Mouse (Mus musculus): ENCODE measurements around the gene Ccl8.

The Ccl8 gene

DNA sequence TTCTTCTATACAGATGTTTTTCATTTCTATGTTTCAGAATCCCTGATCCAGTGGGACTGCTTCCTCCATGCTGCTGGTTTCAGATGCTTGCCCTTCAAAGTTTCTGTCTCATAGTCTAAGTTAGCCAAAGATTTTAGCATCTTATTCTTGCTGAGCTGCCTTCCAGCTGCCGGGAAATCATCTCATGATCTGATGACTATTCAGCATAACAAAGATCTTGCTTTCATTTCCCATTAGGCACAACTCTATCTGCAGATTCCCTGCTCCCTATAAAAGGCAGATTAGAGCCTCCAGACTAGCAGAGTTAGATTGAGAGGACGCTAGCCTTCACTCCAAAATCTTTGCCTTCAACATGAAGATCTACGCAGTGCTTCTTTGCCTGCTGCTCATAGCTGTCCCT is at the start of gene Ccl8:
Gene Ccl8 (plus strand): TSS at position 301 of the 400 bp plus-strand sequence.
- CTCF ChIA-PET = no interaction called here
- POLR2A ChIA-PET = no interaction called here

DNA sequence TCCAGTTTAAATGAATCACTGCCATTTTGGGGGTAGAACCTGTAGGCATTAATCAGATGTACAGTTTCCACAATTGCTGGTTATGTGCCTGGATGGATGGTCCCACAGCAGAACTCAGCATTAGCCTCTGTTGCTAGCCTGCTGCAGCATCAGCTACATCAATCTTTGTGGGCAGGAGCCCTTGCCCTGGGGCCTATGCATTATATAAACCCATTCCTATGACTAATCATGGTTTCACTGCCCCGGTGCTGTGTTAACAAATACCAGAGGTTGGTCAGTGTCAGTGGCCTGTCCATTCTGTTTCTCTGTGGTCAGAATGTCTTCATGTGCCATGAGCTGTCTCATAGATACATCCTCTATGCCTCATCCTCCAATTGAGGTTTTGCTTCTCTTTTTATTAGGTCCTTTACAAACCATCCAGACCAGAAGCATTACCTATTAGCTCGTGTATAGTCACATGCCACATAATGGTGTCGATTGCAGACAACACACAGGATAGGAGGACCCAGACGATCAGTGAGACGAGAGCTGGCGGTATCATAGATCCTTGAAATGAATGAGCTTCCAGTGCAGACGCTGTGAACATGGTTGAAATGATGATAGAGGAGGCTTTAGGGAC is 47.9 kb upstream of the Ccl8 start:
- ChIA-PET CTCF (interaction anchor here in 1 of 4 experiments (0.6 kb wide), 1 partner anchor 206 kb away, joined by 3 read pairs; no protein-coding TSS in a partner anchor), POLR2A (no interaction called here)

DNA sequence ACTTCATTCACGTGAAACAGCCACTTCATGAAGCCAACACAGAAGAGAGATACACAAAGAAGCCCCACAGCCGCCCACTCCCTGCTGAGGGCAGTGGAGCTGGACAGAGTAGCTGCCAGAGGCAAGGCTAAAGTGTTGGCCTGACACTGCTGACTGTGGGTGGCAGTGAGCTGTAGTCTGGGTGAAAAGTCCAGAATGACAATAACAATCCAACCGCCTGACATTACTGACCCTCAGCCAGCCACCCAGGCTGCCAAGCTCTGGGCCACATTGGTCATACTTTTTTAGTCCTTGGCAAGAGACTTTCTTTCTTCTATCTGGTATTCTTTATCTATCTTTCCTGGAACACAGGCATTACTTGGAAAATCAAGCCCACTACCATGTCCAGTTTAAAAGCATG is 43.9 kb upstream of the Ccl8 start:
- CTCF ChIA-PET = no interaction called here

DNA sequence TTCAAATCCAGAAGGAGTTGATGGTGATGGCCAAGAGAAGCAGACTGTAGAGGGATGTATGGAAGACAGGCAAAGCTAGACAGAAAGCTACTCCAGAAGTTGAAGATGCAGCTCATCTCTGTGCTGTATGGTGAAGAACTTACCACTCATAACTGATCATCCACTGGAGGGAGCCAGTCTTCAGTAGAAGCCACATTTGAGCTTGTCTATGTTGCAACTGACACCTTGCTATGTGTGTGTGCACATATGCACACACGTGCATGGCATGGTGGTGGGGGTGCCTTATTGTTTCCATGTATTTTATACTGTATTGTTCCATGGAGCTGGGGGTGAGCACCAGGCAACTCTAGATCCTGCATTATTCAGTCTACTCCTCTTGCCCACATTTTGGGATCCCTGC is 42.6 kb upstream of the Ccl8 start:
- POLR2A ChIA-PET = no interaction called here
- CTCF ChIA-PET = interaction anchor here in 2 of 4 experiments (0.5 to 1.0 kb wide), 3 partner anchors 17 to 194 kb away, joined by 3 read pairs; no protein-coding TSS in a partner anchor

More for the DNA sequence above, 43.9 kb upstream of the Ccl8 start:
- POLR2A ChIA-PET = no interaction called here

DNA sequence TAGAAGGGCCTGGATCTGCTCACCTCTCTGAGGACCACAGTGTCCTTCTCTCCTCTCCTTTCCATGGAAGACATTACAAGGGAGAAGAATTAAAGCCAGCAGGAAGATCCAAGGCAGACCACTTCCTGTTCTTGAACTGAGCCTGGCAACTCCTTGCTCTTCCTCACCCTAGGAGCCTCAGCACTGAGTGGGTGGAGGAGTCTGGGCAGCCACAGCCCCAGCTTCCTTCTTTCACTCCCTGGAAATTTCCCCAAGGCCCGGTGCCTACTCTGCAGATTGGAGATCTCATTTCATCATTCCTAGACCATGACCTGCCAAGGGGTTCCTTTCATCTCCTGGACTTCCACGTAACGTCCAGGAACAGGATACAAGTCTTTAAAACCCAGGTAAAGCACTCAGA is 42.0 kb upstream of the Ccl8 start:
- CTCF ChIA-PET = interaction anchor here in 2 of 4 experiments (0.5 to 1.0 kb wide), 3 partner anchors 17 to 194 kb away, joined by 3 read pairs; no protein-coding TSS in a partner anchor
- POLR2A ChIA-PET = no interaction called here

DNA sequence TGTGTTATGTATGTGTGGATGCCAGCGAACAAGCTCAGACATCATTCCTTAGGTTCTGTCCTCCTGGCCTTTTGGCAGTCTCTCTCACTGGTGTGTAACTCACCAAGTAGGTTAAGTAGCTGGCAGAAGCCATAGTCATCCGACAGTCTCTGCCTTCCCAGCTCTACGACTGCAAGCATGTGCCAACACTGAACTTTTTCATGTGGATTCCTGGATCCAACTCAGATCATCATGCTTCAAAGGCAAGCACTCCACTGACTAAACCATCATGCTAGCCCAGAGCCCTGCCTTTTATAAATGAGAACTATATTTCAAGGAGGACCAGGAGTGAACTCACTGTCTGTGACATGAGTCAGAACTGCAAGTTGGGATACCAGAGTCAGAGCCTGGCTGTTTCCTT is 41.3 kb upstream of the Ccl8 start:
- CTCF ChIA-PET = no interaction called here
- POLR2A ChIA-PET = interaction anchor here in 1 of 4 experiments (0.8 kb wide), 1 partner anchor 1116 kb away, joined by 3 read pairs; no protein-coding TSS in a partner anchor

DNA sequence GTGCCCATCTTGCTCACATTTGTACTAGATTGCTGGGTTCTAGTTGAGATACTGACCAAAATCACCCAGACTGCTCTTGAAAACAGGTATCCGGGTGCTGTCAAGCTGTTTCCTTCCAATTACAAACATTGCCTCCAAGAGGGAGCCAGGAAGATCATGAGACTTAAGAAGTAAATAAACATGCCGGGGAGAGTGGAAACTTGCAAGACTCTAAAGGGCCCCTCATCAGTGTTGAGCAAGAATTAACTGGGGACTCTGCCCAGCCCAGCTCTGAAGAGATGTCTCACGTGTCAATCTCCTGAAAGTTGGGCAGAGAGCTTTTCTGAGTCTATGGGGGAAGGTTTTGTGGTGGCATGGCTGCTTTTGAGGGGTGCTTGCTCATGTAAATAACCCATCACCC is 38.0 kb upstream of the Ccl8 start:
- ChIA-PET CTCF (no interaction called here), POLR2A (no interaction called here)

DNA sequence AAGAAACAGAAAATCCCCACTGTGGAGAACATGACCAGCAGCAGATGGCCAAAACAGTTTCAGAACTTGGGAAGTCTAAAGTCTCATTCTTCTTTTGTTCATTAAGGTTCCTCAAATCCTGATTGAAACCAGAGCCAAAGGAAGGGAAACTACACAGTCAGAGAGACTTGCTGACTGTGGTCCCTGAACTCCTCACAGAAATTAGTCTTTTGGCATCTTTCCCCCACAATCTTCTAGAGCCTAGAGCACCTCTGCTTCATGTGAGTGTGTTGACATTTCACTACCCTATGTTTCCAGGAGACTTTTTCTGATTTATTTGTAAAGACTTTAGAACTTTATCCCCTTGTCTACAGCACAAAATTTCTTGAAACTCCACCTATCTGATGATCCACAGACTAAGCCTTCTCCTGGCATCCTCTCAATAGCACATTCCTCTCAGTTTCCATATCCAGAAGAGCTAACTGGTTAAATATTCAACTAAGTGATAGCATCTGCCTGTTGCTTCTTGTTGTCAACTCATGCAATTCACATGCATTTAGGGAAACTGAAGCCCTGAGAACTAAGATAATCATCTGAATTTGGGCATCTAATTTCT is 36.8 kb upstream of the Ccl8 start:
- POLR2A ChIA-PET = interaction anchor here in 1 of 4 experiments (0.6 kb wide), 1 partner anchor 1664 kb away, joined by 3 read pairs; no protein-coding TSS in a partner anchor
- CTCF ChIA-PET = no interaction called here

DNA sequence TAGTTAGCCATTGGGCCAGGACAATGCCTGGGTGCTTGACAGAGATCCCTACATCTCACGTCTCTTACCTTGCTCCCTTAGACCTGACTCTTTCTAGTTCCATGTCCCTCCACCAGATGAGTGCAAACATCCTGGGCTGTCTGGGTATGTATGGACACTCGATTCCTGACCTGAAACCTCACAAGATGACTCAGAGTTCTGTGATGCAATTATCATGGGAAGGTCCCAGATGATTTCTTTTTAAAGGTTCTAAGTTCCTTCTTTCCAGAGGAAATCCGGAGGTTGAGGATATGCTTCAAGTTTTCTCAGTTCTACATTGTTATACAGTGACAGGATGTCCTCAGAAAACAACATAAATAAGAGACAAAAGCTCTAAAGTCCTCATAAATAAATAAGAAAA is 34.1 kb upstream of the Ccl8 start:
- ChIA-PET POLR2A (no interaction called here), CTCF (no interaction called here)

DNA sequence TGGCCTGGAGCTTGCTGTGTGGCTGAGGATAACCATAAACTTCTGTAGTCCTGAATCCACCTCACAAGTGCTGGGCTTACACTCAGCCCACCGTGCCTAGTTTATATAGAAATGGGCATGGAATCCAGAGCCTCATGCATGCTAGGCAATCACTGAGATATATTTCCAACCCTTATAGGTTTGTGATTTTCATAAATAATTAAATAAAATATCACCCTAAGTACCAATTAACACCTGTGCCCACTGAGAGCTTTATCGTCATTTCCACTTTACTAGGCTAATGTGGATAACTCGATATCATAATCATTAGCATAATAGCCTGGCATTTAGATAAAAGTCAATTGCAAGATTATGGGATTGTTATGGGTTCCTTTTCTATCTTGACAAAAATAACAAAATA is 30.6 kb upstream of the Ccl8 start:
- POLR2A ChIA-PET = no interaction called here
- CTCF ChIA-PET = interaction anchor here in 1 of 4 experiments (0.5 to 0.7 kb wide), 2 partner anchors 94 to 303 kb away, joined by 4 to 7 read pairs; no protein-coding TSS in a partner anchor

DNA sequence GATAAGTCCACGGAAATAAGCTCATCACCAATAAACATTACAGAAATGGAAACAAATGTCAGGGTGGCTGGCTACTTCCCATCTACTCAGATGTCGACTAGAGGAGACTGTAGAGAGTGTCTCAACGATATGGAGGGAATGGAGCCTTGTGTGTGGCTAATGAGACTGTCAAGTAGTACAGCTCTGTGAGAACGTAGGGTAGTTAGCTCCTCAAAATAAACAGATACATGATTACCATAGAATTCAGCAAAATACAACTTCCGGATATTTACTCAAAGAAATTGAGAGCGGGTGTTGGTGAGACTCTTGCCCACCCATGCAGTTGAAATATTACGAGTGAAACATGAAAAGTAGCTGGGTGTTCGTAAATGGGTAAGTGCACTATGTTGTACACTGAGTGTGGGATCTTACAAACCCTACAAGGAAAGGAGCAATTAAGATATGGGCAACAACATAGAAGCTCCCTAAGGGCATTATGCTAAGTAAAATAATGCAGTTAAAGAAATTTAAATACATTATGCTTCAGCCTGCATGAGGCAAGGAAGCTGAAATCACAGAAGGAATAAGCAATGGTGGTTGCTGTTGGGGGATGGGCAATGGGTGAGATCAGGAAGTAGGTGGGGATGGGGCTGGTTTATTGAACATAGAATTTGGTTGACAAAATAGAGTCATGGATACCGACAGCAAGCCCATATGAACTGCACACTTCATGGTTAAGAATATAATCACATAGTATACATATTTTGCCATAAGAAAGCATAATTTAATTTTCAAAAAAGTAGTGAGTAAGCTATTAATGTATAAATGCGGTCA is 15.3 kb upstream of the Ccl8 start:
- CTCF ChIA-PET = no interaction called here
- POLR2A ChIA-PET = interaction anchor here in 1 of 4 experiments (0.6 kb wide), 1 partner anchor 852 kb away, joined by 3 read pairs; no protein-coding TSS in a partner anchor

DNA sequence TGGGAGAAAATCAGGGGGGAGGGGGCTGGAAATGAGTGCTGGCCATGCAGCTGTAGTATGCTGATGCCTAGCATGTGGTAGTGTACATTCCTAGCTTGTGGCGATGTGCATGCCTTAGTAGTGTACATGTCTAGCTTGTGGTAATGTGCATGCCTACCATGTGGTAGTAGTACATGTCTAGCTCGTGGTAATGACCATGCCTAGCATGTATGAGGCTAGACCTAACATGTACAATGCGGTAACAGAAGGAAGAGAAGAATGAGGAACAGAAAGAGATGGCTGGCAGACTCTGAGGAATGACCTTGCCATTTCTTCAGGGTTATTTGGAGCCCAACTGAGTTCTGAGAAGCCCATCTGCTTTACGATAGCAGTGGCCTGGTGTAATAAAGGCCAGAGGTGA is 13.9 kb upstream of the Ccl8 start:
- ChIA-PET CTCF (no interaction called here), POLR2A (interaction anchor here in 1 of 4 experiments (0.7 kb wide), 1 partner anchor 11 kb away, joined by 7 read pairs; no protein-coding TSS in a partner anchor)

DNA sequence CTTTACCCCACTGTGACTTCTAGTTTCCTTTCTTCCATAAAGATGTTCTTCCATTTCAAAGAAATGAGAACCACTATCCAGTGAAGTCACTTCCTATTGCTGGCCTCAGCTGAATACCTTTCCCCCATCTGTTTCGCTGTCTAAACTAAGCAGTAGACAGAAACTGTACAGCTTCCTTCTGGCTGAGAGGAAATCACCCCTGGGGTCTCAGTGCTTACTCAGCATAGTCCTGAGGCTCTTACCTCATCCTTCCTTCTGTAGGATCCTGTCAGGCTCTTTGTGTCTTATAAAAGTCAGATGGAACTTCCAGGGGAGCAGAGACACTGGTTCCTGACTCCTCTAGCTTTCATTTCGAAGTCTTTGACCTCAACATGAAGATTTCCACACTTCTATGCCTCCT is 13.5 kb upstream of the Ccl8 start, which contains the start of gene Ccl12:
Gene Ccl12 (plus strand): TSS at position 317 of the 400 bp plus-strand sequence.
- ChIA-PET POLR2A (no interaction called here), CTCF (no interaction called here)

DNA sequence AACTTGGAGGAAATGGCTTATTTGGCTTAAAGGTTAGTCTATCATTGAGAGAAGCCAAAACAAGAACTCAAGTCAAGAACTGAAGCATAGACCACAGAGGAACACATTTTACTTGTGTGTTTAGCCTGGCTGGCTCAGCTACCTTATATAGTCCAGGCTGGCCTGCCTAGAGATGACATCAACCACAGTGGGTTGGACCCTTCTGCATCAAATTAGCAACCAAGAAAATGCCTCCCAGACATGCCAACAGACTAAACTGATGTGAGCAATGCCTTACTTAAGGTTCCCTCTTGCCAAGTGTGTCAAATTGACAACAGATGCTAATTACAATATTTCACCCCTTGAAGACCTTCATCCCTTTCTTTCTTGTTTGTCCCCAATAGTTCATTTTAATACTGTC is 5.4 kb upstream of the Ccl8 start:
- POLR2A ChIA-PET = no interaction called here
- CTCF ChIA-PET = no interaction called here

DNA sequence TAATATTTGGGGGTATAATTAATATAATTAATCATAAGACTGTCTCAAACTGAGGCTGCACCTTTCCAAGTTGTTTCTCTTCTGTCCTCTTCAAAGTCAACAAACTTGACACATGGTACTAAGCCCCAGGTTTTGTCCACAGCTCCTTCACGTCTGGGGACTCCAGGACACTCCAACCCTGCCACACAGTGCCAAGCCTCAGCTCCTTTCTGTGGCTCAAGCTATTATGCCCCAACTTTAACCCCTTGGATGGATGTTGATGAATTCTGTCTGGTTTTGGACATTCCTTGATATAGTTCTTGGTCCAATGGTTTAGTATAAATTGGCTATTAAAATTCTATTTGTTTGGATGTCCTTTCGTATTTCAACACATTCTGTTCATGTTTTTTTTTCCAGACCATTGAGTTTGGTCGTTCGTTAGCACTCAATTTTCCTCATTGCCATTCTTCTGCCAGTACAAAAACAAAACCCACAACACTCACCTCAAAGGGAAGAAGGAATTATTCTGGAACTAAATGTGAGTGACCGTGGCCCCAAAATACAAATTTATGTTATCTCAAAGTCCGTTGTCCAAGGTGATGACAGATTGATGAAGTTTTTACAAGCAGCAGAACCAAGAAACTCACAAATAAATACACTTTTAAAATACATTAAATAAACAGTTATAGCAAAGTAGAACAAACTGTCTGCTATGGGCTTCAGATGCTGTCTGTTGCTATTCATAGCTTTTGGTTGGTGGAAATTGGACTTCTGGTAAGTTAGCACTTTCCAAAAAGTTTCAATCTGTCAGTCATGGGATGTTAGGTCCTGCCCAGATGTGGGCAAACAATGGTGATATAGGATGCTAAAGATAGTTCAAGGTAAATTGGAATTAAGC is 4.4 kb upstream of the Ccl8 start:
- ChIA-PET POLR2A (no interaction called here), CTCF (no interaction called here)

DNA sequence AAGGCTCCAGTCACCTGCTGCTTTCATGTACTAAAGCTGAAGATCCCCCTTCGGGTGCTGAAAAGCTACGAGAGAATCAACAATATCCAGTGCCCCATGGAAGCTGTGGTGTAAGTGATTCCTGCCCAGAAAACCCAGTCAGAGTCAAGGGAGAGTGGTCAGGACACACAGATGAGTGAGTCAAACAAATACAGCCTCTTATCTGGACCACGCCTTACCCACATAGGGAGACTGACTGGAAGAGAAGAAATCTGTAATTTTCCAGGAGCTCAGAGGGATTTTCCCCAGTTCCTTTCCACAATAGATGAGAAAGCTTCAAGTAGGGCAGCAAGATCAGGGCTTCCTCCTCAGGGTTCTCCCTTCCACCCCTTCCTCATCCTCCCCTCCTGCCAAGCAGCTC is 1.1 kb downstream of the Ccl8 start:
- CTCF ChIA-PET = interaction anchor here in 1 of 4 experiments (0.6 kb wide), 1 partner anchor 585 kb away, joined by 4 read pairs; no protein-coding TSS in a partner anchor
- POLR2A ChIA-PET = interaction anchor here in 1 of 4 experiments (0.7 kb wide), 1 partner anchor 117 kb away, joined by 3 read pairs; no protein-coding TSS in a partner anchor

DNA sequence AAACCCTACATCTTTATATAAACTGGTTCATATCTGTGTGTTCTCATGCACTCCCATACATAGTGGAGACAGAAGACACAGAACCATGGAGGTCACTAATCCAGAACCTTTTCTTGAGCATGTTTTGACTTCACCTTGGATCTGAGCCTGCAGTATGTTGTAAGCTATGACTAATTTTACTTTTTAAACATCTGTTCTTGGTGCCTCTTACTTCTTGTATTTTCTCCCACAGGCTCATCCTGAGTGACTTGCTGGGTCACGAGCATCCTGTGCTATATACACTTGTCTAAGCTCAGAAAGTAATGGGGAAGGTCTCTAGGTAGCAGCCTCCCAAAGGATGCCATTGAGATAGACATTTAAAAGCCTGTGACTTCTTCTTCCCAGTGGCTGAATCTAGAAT is 18.0 kb downstream of the Ccl8 start:
- POLR2A ChIA-PET = no interaction called here
- CTCF ChIA-PET = interaction anchor here in 1 of 4 experiments (0.6 kb wide), 1 partner anchor 674 kb away, joined by 3 read pairs; no protein-coding TSS in a partner anchor

DNA sequence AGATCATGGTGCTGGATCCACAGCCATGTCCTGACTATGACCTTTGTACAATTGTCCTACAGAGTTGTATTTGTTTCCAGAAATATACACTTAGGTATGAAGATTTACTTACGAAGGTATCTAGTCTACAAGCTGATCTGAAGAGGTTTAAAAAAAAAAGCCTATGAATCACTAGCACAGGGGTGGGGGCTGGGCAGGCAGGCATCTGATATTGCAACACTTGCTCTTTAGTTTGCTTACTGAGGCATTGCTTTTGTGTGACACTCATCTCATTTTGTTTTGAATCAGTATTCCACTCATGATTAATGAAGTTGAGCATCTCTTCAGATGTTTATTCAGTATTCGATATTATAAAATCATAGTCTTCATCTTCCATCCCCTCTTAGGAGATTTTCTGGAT is 21.2 kb downstream of the Ccl8 start:
- CTCF ChIA-PET = no interaction called here
- POLR2A ChIA-PET = no interaction called here

DNA sequence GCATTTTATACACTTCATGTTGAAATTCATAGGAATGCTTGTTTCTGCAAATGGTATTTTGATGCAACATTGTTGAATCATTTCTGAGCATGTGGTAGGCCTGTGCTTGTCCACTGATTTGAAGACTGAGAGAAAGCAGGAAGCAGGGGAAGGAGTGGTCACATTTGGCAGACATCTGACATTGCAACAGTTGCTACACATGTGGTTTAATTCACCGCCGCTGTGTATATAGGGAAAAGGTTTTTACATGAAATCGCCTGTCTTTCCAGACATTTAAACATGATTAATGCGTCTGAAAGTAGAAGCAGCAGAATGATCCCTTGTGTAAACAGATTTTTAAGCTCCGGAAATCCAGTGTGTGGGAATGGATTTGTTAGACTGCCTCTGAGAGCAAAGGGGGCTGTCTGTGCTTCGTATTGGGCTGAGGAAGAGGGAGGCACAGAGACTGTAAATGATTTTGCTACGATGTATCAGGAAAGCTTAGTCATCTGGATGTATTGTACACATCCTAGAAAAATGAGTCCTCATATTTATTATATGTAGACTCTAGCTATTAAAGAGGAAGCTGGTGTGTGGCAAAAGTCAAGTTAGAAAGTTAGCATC is 24.6 kb downstream of the Ccl8 start:
- ChIA-PET CTCF (interaction anchor here in 3 of 4 experiments (0.6 kb wide), 3 partner anchors 23 to 474 kb away, joined by 3 to 5 read pairs (median 4); partner anchors contain the start of gene Ccl7 (in 1 of the 3)), POLR2A (interaction anchor here in 1 of 4 experiments (0.6 kb wide), 1 partner anchor 511 kb away, joined by 6 read pairs; no protein-coding TSS in a partner anchor)
